ENCODE assay signal across 15 mouse cellular contexts in the genomic region with DNA sequence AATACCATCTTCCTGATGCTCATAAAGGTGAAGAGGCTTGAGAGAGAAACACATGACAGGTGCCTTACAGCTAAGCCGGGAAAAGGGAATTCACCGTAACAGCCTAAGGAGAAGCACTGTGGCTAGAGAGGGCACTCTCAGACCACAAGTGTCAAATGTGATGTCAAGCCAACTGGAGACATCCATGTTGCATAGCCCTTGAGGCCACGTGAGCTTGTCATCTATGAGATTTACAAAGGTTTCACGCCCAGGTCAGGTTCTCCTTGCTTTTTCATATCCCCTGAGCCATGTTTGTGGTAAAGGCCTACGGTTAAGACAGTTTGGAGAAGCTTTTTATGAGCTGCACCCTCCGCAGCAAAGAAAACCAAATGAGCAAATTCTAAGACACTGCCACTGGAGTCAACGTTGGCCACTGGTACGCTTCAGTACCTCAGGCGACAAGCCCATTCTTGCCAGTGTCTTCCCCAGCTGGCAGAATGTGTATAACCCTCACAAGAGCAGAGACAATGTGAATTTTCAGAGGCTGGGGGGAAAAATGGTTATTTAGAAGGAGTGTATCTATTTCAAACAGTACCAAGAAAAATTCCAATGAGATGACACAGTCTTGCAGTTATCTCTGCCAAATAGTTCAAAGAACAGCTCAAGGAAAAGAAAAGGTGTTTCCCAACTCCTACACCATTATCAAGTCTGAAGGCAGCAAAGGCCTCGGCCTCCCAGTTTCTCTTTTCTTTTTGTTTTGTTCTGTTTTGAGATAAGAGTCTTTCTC.
"Had no signal": no experiment of that assay in that cellular context is flagged by ENCODE, and none has a peak within 500 bp of the region (broad histone marks: within the 10 kb centered on the region; RNA-seq: fewer than 3 reads in every experiment).

No protein-coding gene starts in this region.

- H3K27me3 ChIP-seq: limb, embryonic 13.5 days; neural tube, embryonic 15.5 days had no signal

- H3K4me3 ChIP-seq: layer of hippocampus, adult 2 months; limb, embryonic 13.5 days; midbrain, embryonic 10.5 days; myocyte; neural tube, embryonic 15.5 days had no signal

- H3K36me3 ChIP-seq: neural tube, embryonic 15.5 days had no signal

- H3K4me1 ChIP-seq: midbrain, embryonic 10.5 days; neural tube, embryonic 15.5 days had no signal

- H3K9ac ChIP-seq: limb, embryonic 13.5 days; liver, embryonic 14.5 days; neural tube, embryonic 15.5 days had no signal

- H3K9me3 ChIP-seq: neural tube, embryonic 15.5 days had no signal

- DNase-seq: kidney, adult 9 months; kidney, postnatal 4 days; lung, adult 2 months; lung, postnatal 10 days; lung, postnatal 4 days; midbrain, embryonic 14.5 days; right cerebral cortex, adult 18-20 months; right cerebral cortex, postnatal 25 days had no signal

- H3K27ac ChIP-seq: kidney, postnatal 0 days; layer of hippocampus, adult 2 months; limb, embryonic 13.5 days; liver, embryonic 14.5 days; midbrain, embryonic 10.5 days; neural tube, embryonic 15.5 days had no signal

- H3K4me2 ChIP-seq: limb, embryonic 13.5 days; neural tube, embryonic 15.5 days had no signal
